15 mouse cellular contexts compared by ENCODE assay signal in genomic region chr13:69525867-69526266, GRCm38 (mm10). TPM values are rescaled to one million over a fixed set of nuclear protein-coding genes. Genes with fewer than 3 reads are reported as not detected.
DNase-seq lines count a peak whose midpoint lies in the region; ATAC-seq and TF ChIP-seq lines count a peak whose summit lies in the region.
"Had no signal": no experiment of that assay in that cellular context is flagged by ENCODE, and none has a peak within 500 bp of the region (broad histone marks: within the 10 kb centered on the region; RNA-seq: fewer than 3 reads in every experiment).

No protein-coding gene starts in this region.

- intact Hi-C loops in left cerebral cortex, postnatal 10 days (cut with DNase I) = no loop called here

- peaks cover 62% of the 10 kb centered on the region for H3K4me1 ChIP-seq in intestine, embryonic 15.5 days (replicated peaks)
- peaks cover 42% of the 10 kb centered on the region for H3K4me1 ChIP-seq in intestine, embryonic 16.5 days (ENCODE audit: control insufficient read depth, insufficient read depth, low read length)
- H3K4me1 ChIP-seq in liver, embryonic 12.5 days = peaks cover 93% of the 10 kb centered on the region
- no peaks in the 10 kb centered on the region; the same call in none of the 2 replicates for H3K4me1 ChIP-seq in stomach, postnatal 0 days (replicated peaks; ENCODE audit: control insufficient read depth, insufficient read depth)

- H3K9me3 ChIP-seq in intestine, embryonic 15.5 days = no peaks in the 10 kb centered on the region
- H3K9me3 ChIP-seq in intestine, embryonic 16.5 days (ENCODE audit: control insufficient read depth, low read length) = no peaks in the 10 kb centered on the region
- no peaks in the 10 kb centered on the region for H3K9me3 ChIP-seq in liver, embryonic 12.5 days (replicated peaks)
- H3K9me3 ChIP-seq in stomach, postnatal 0 days (ENCODE audit: control insufficient read depth, low read length) = no peaks in the 10 kb centered on the region
- H3K9me3 ChIP-seq: forebrain, embryonic 15.5 days; hindbrain, embryonic 10.5 days had no signal

- no peak overlapping the region for H3K4me3 ChIP-seq in intestine, embryonic 15.5 days (replicated peaks)
- no peak overlapping the region for H3K4me3 ChIP-seq in intestine, embryonic 16.5 days (ENCODE audit: low read length)
- no peak overlapping the region for H3K4me3 ChIP-seq in liver, embryonic 12.5 days
- H3K4me3 ChIP-seq in stomach, postnatal 0 days (ENCODE audit: low read depth, low read length) = no peak overlapping the region
- H3K4me3 ChIP-seq: forebrain, embryonic 15.5 days; hindbrain, embryonic 10.5 days had no signal

- 61% methylated on average over 4 of the region's 4 CpGs for WGBS in intestine, embryonic 15.5 days
- WGBS in intestine, embryonic 16.5 days = 54% methylated on average over 4 of the region's 4 CpGs
- 64% methylated on average over 4 of the region's 4 CpGs for WGBS in liver, embryonic 12.5 days (ENCODE audit: insufficient replicate concordance)
- WGBS in stomach, postnatal 0 days = 60% methylated on average over 4 of the region's 4 CpGs

- TF ChIP-seq EP300 in stomach, postnatal 0 days (optimal IDR thresholded peaks at IDR 0.05) = no peak

- no peak for TF ChIP-seq CTCF in stomach, postnatal 0 days (IDR thresholded peaks at IDR 0.05; ENCODE audit: low read depth)

- no peak overlapping the region for H3K27ac ChIP-seq in intestine, embryonic 15.5 days
- H3K27ac ChIP-seq in intestine, embryonic 16.5 days (ENCODE audit: low read length) = no peak overlapping the region
- peak overlapping the region; percentile 64 for H3K27ac ChIP-seq in liver, embryonic 12.5 days
- no peak overlapping the region for H3K27ac ChIP-seq in stomach, postnatal 0 days (replicated peaks)
- H3K27ac ChIP-seq: forebrain, embryonic 15.5 days; hindbrain, embryonic 10.5 days had no signal

- 0 out of 2 replicates have a peak, but pooled peaks cover 5% of the 10 kb centered on the region for H3K36me3 ChIP-seq in intestine, embryonic 15.5 days
- no peaks in the 10 kb centered on the region for H3K36me3 ChIP-seq in intestine, embryonic 16.5 days (ENCODE audit: control insufficient read depth, insufficient read depth, low read length)
- peaks cover 22% of the 10 kb centered on the region for H3K36me3 ChIP-seq in liver, embryonic 12.5 days
- no peaks in the 10 kb centered on the region for H3K36me3 ChIP-seq in stomach, postnatal 0 days (ENCODE audit: control insufficient read depth, insufficient read depth, low read length)
- H3K36me3 ChIP-seq: forebrain, embryonic 15.5 days had no signal

- peak; percentile 91 for DNase-seq in kidney, adult 9 months
- DNase-seq in left cerebral cortex, postnatal 10 days (ENCODE audit: extremely low spot score in 1 of 2, low spot score in 2 of 2) = no peak
- DNase-seq in frontal cortex, postnatal 25 days (ENCODE audit: low spot score in 2 of 2) = no peak
- DNase-seq in stomach, postnatal 0 days (ENCODE audit: low spot score) = no peak
- DNase-seq: adrenal gland, adult 2 months; embryo, embryonic 11 days; right cerebral cortex, adult 18-20 months; thymus, postnatal 4 days had no signal

- peak; percentile 36; the same call in 1 of the 2 replicates for ATAC-seq in intestine, embryonic 15.5 days
- ATAC-seq in intestine, embryonic 16.5 days = no peak
- 0 out of 2 replicates have a peak, but pooled peaks have one; percentile 33 for ATAC-seq in common myeloid progenitor, adult 5-6 weeks (replicated peaks; ENCODE audit: low read depth, poor library complexity, severe bottlenecking)
- ATAC-seq in liver, embryonic 12.5 days = peak; percentile 43
- no peak for ATAC-seq in stomach, postnatal 0 days (ENCODE audit: low FRiP score, low TSS enrichment)
- ATAC-seq: CD4-positive, CD25-positive, alpha-beta regulatory T cell, adult 4 months; forebrain, embryonic 15.5 days had no signal

- peak overlapping the region; percentile 14; the same call in 1 of the 2 replicates for H3K4me2 ChIP-seq in intestine, embryonic 15.5 days (replicated peaks)
- no peak overlapping the region for H3K4me2 ChIP-seq in intestine, embryonic 16.5 days (ENCODE audit: low read depth, low read length)
- peak overlapping the region; percentile 34 for H3K4me2 ChIP-seq in liver, embryonic 12.5 days
- no peak overlapping the region for H3K4me2 ChIP-seq in stomach, postnatal 0 days (replicated peaks; ENCODE audit: low read depth)
- H3K4me2 ChIP-seq: forebrain, embryonic 15.5 days had no signal

- H3K9ac ChIP-seq in intestine, embryonic 15.5 days = no peak overlapping the region
- no peak overlapping the region for H3K9ac ChIP-seq in intestine, embryonic 16.5 days (ENCODE audit: low read depth, low read length)
- H3K9ac ChIP-seq in liver, embryonic 12.5 days = no peak overlapping the region
- no peak overlapping the region for H3K9ac ChIP-seq in stomach, postnatal 0 days (ENCODE audit: low read length)
- H3K9ac ChIP-seq: forebrain, embryonic 15.5 days had no signal

- H3K27me3 ChIP-seq in intestine, embryonic 15.5 days (replicated peaks) = no peaks in the 10 kb centered on the region
- H3K27me3 ChIP-seq in intestine, embryonic 16.5 days (replicated peaks; ENCODE audit: control insufficient read depth, insufficient read depth, low read length) = no peaks in the 10 kb centered on the region
- no peaks in the 10 kb centered on the region for H3K27me3 ChIP-seq in liver, embryonic 12.5 days (replicated peaks)
- no peaks in the 10 kb centered on the region for H3K27me3 ChIP-seq in stomach, postnatal 0 days (ENCODE audit: control insufficient read depth, insufficient read depth, low read length)
- H3K27me3 ChIP-seq: forebrain, embryonic 15.5 days had no signal

RNA-seq across cellular contexts. Expression of gene Nsun2, which starts 7.7 kb away (rescaled TPM):
- polyA plus RNA-seq in intestine, embryonic 15.5 days (2015; fragmentation: Nextera tagmentation; extraction: Ambion mirVana) = 128 and 131 TPM in 2 replicates
- 101 and 115 TPM in 2 replicates for polyA plus RNA-seq in intestine, embryonic 16.5 days (2015; fragmentation: Nextera tagmentation; extraction: Ambion mirVana)
- 209 and 238 TPM in 2 replicates for total RNA-seq in common myeloid progenitor, adult 5-6 weeks (2017)
- polyA plus RNA-seq in liver, embryonic 12.5 days (2016; fragmentation: Nextera tagmentation; extraction: Ambion mirVana) = 184 and 189 TPM in 2 replicates
- 10 to 100 TPM; 67.6 to 68.9 TPM for total RNA-seq in left cerebral cortex, postnatal 10 days (2021)
- polyA plus RNA-seq in stomach, postnatal 0 days (2015; fragmentation: Nextera tagmentation; extraction: Ambion mirVana) = 68.6 and 69.7 TPM in 2 replicates

RNA-seq across cellular contexts. Expression of gene Tent4a, which starts 8.6 kb away (rescaled TPM):
- 4.0 and 4.6 TPM in 2 replicates for polyA plus RNA-seq in intestine, embryonic 15.5 days (2015; fragmentation: Nextera tagmentation; extraction: Ambion mirVana)
- polyA plus RNA-seq in intestine, embryonic 16.5 days (2015; fragmentation: Nextera tagmentation; extraction: Ambion mirVana) = 2.7 and 3.7 TPM in 2 replicates
- total RNA-seq in common myeloid progenitor, adult 5-6 weeks (2017) = 10.1 and 15.0 TPM in 2 replicates
- polyA plus RNA-seq in liver, embryonic 12.5 days (2016; fragmentation: Nextera tagmentation; extraction: Ambion mirVana) = 2.9 and 3.0 TPM in 2 replicates
- total RNA-seq in left cerebral cortex, postnatal 10 days (2021) = 10 to 100 TPM; 34.3 to 40.3 TPM
- polyA plus RNA-seq in stomach, postnatal 0 days (2015; fragmentation: Nextera tagmentation; extraction: Ambion mirVana) = 2.6 and 3.1 TPM in 2 replicates

Comparison
In these comparisons a context has a peak if more than half of its experiments do, and no peak if none do; other contexts are left out.
1. ATAC-seq: peak in intestine, embryonic 15.5 days (single experiment), common myeloid progenitor, adult 5-6 weeks (single experiment) and liver, embryonic 12.5 days (single experiment); none in intestine, embryonic 16.5 days (single experiment) and stomach, postnatal 0 days (single experiment).
2. H3K4me2 ChIP-seq: peak in intestine, embryonic 15.5 days (single experiment) and liver, embryonic 12.5 days (single experiment); none in intestine, embryonic 16.5 days (single experiment) and stomach, postnatal 0 days (single experiment).